Mouse (Mus musculus) midbrain, embryonic 10.5 days (tissue): ENCODE measurements at regions not wholly inside any gene's neighbourhood (a gene's known extent, or its start where the extent isn't known, plus 50 kb on each side); places are given as distances from the start of the nearest gene placed in this dataset.

Experiments
- DNase-seq: peaks from one replicate; pipeline ENCODE4 v3.0.0-alpha.2; 2017; ENCODE audit warnings: low spot score
- H3K27ac ChIP-seq: fragments of 300-500 bp; sonication (generic); replicated peaks from 2 replicates; pipeline ENCODE4 v1.5.1; 2016; ENCODE audit warnings: mild to moderate bottlenecking
- H3K27me3 ChIP-seq: fragments of 300-500 bp; sonication (generic); 2 replicates; pipeline ENCODE4 v1.6.1; 2016; ENCODE audit warnings: low read depth, mild to moderate bottlenecking; ENCODE audit not compliant: poor library complexity, severe bottlenecking
- H3K36me3 ChIP-seq: fragments of 300-500 bp; sonication (generic); 2 replicates; pipeline ENCODE4 v1.6.1; 2016; ENCODE audit warnings: mild to moderate bottlenecking, moderate library complexity
- H3K4me1 ChIP-seq: fragments of 300-500 bp; sonication (generic); 2 replicates; pipeline ENCODE4 v1.6.1; 2016
- H3K4me3 ChIP-seq: fragments of 300-500 bp; sonication (generic); 2 replicates; pipeline ENCODE4 v1.5.1; 2016; ENCODE audit warnings: mild to moderate bottlenecking, moderate library complexity
- H3K9me3 ChIP-seq: fragments of 300-500 bp; sonication (generic); replicated peaks from 2 replicates; pipeline ENCODE4 v1.6.1; 2016; ENCODE audit warnings: mild to moderate bottlenecking
- WGBS: fragments of 180-500 bp; shearing (Covaris S2); methylation state at CpG from one replicate; pipeline ENCODE4 v1.1.7; 2016; 5-methylcytosine and 5-hydroxymethylcytosine counted together

GRCm38 (mm10) chr13:53667518-53667917, 194.6 kb upstream of the Msx2 start:
- no peak overlapping the region for H3K4me3 ChIP-seq
- no peaks in the 10 kb centered on the region for H3K27me3 ChIP-seq
- peaks cover 16% of the 10 kb centered on the region; the same call in 1 of the 2 replicates for H3K9me3 ChIP-seq
- 0 out of 2 replicates have a peak, but pooled peaks cover 6% of the 10 kb centered on the region for H3K4me1 ChIP-seq
- 92% methylated on average over 4 of the region's 4 CpGs for WGBS
- no peaks in the 10 kb centered on the region for H3K36me3 ChIP-seq
- H3K27ac ChIP-seq = no peak overlapping the region
- DNase-seq = no peak

GRCm38 (mm10) chr13:53665592-53665991, 192.7 kb upstream of the Msx2 start:
- H3K4me3 ChIP-seq = no peak overlapping the region
- DNase-seq = no peak
- 0 out of 2 replicates have a peak, but pooled peaks cover 6% of the 10 kb centered on the region for H3K4me1 ChIP-seq
- no peak overlapping the region for H3K27ac ChIP-seq
- no peaks in the 10 kb centered on the region for H3K27me3 ChIP-seq
- H3K9me3 ChIP-seq = peaks cover 16% of the 10 kb centered on the region; the same call in 1 of the 2 replicates
- no peaks in the 10 kb centered on the region for H3K36me3 ChIP-seq
- 89% methylated on average over 2 of the region's 2 CpGs for WGBS

- H3K9me3 ChIP-seq = peaks cover 16% of the 10 kb centered on the region; the same call in 1 of the 2 replicates
- H3K27ac ChIP-seq = no peak overlapping the region
- H3K27me3 ChIP-seq = 0 out of 2 replicates have a peak, but pooled peaks cover 1% of the 10 kb centered on the region
- 0 out of 2 replicates have a peak, but pooled peaks cover 6% of the 10 kb centered on the region for H3K4me1 ChIP-seq
- no peak for DNase-seq
- H3K36me3 ChIP-seq = no peaks in the 10 kb centered on the region
- 93% methylated on average over 7 of the region's 7 CpGs for WGBS
- H3K4me3 ChIP-seq = no peak overlapping the region
Measured at GRCm38 (mm10) chr13:53664631-53665230, 191.9 kb upstream of the Msx2 start.

- no peak for DNase-seq
- WGBS = 57% methylated on average over 4 of the region's 4 CpGs
- peaks cover 4% of the 10 kb centered on the region for H3K4me1 ChIP-seq
- no peaks in the 10 kb centered on the region for H3K9me3 ChIP-seq
- H3K27ac ChIP-seq = no peak overlapping the region
- no peaks in the 10 kb centered on the region for H3K36me3 ChIP-seq
- H3K27me3 ChIP-seq = peaks cover under 1% of the 10 kb centered on the region
- no peak overlapping the region for H3K4me3 ChIP-seq
Measured at GRCm38 (mm10) chr13:53652826-53653225, 180.0 kb upstream of the Msx2 start.

GRCm38 (mm10) chr13:53648353-53648752, 175.5 kb upstream of the Msx2 start:
- H3K27me3 ChIP-seq = no peaks in the 10 kb centered on the region; the same call in 1 of the 2 replicates
- DNase-seq = no peak
- H3K4me3 ChIP-seq = no peak overlapping the region
- H3K27ac ChIP-seq = no peak overlapping the region
- no peaks in the 10 kb centered on the region for H3K36me3 ChIP-seq
- H3K4me1 ChIP-seq = peaks cover 4% of the 10 kb centered on the region
- H3K9me3 ChIP-seq = no peaks in the 10 kb centered on the region
- WGBS = 93% methylated on average over 15 of the region's 15 CpGs

GRCm38 (mm10) chr13:53642557-53642956, 169.7 kb upstream of the Msx2 start:
- no peak overlapping the region for H3K27ac ChIP-seq
- no peaks in the 10 kb centered on the region for H3K9me3 ChIP-seq
- no peak overlapping the region for H3K4me3 ChIP-seq
- no peak for DNase-seq
- H3K36me3 ChIP-seq = no peaks in the 10 kb centered on the region
- H3K27me3 ChIP-seq = no peaks in the 10 kb centered on the region; the same call in 1 of the 2 replicates
- H3K4me1 ChIP-seq = no peaks in the 10 kb centered on the region
- 86% methylated on average over 5 of the region's 5 CpGs for WGBS

GRCm38 (mm10) chr13:53639584-53639983, 166.7 kb upstream of the Msx2 start:
- Histone ChIP-seq H3K27ac (no peak overlapping the region), H3K4me3 (no peak overlapping the region), H3K27me3 (peaks cover 11% of the 10 kb centered on the region), H3K36me3 (no peaks in the 10 kb centered on the region), H3K4me1 (no peaks in the 10 kb centered on the region), H3K9me3 (no peaks in the 10 kb centered on the region)
- DNase-seq = peak; percentile 6
- WGBS = 88% methylated on average over 5 of the region's 5 CpGs

- Histone ChIP-seq H3K9me3 (no peaks in the 10 kb centered on the region), H3K4me3 (no peak overlapping the region), H3K4me1 (no peaks in the 10 kb centered on the region), H3K27ac (no peak overlapping the region), H3K27me3 (peaks cover 11% of the 10 kb centered on the region), H3K36me3 (no peaks in the 10 kb centered on the region)
- WGBS = 85% methylated on average over 10 of the region's 10 CpGs
- DNase-seq = peak; percentile 7
Measured at GRCm38 (mm10) chr13:53639115-53639514, 166.2 kb upstream of the Msx2 start.

- Histone ChIP-seq H3K4me3 (no peak overlapping the region), H3K27ac (no peak overlapping the region), H3K27me3 (peaks cover 11% of the 10 kb centered on the region), H3K36me3 (no peaks in the 10 kb centered on the region), H3K4me1 (no peaks in the 10 kb centered on the region), H3K9me3 (no peaks in the 10 kb centered on the region)
- peak; percentile 5 for DNase-seq
- WGBS = 80% methylated on average over 5 of the region's 5 CpGs
Measured at GRCm38 (mm10) chr13:53636011-53636410, 163.1 kb upstream of the Msx2 start.

- Histone ChIP-seq H3K27ac (no peak overlapping the region), H3K27me3 (peaks cover 11% of the 10 kb centered on the region), H3K36me3 (no peaks in the 10 kb centered on the region), H3K4me3 (no peak overlapping the region), H3K4me1 (no peaks in the 10 kb centered on the region), H3K9me3 (no peaks in the 10 kb centered on the region)
- 64% methylated on average over 9 of the region's 9 CpGs for WGBS
- peak; percentile 11 for DNase-seq
Measured at GRCm38 (mm10) chr13:53634637-53635203, 161.8 kb upstream of the Msx2 start.

- Histone ChIP-seq H3K27ac (no peak overlapping the region), H3K4me1 (peaks cover 38% of the 10 kb centered on the region)
- 67% methylated on average over 10 of the region's 10 CpGs for WGBS
Measured at GRCm38 (mm10) chr13:53598050-53598449, 125.2 kb upstream of the Msx2 start.

GRCm38 (mm10) chr13:53596871-53597800, 124.3 kb upstream of the Msx2 start:
- Histone ChIP-seq H3K4me3 (no peak overlapping the region), H3K27me3 (peaks cover 99% of the 10 kb centered on the region), H3K27ac (no peak overlapping the region), H3K36me3 (no peaks in the 10 kb centered on the region), H3K4me1 (peaks cover 38% of the 10 kb centered on the region), H3K9me3 (no peaks in the 10 kb centered on the region)
- no peak for DNase-seq
- WGBS = 53% methylated on average over 19 of the region's 19 CpGs

More at GRCm38 (mm10) chr13:53598050-53598449, 125.2 kb upstream of the Msx2 start:
- H3K36me3 ChIP-seq = no peaks in the 10 kb centered on the region
- no peak for DNase-seq
- H3K9me3 ChIP-seq = no peaks in the 10 kb centered on the region
- peaks cover 100% of the 10 kb centered on the region for H3K27me3 ChIP-seq
- no peak overlapping the region for H3K4me3 ChIP-seq
